Mouse (Mus musculus) gastrocnemius, adult 2 months (tissue): ENCODE results near the gene Tcp11l1. TPM values are rescaled to one million over a fixed set of nuclear protein-coding genes. Genes with fewer than 3 reads are reported as not detected.

Experiments used
- DNase-seq: peaks from one replicate; pipeline ENCODE4 v3.0.0; 2022
- H3K27ac ChIP-seq: fragments of 200-600 bp; 2 replicates; pipeline ENCODE4 v1.8.1; 2022; ENCODE audit warnings: mild to moderate bottlenecking
- H3K4me3 ChIP-seq: fragments of 200-600 bp; 2 replicates; pipeline ENCODE4 v1.8.1; 2022; ENCODE audit warnings: mild to moderate bottlenecking, moderate library complexity
- CTCF ChIP-seq: fragments of 200-600 bp; IDR thresholded peaks from 2 replicates; pipeline ENCODE4 v1.8.1; 2022; ENCODE audit warnings: antibody characterized with exemption, mild to moderate bottlenecking, moderate library complexity
- intact Hi-C: fragments of 180-260 bp; cut with DNase I; formaldehyde crosslinking; loops from one replicate; pipeline ENCODE4 v1.15.1; 2025
- total RNA-seq, 2 experiments: library from RNA; stranded (reverse); gene quantifications; 2 replicates each; pipeline ENCODE4 v1.2.3; 2021

The Tcp11l1 gene
- total RNA-seq, 2 experiments from 2014 or later: 8.6 to 9.2 TPM

DNA sequence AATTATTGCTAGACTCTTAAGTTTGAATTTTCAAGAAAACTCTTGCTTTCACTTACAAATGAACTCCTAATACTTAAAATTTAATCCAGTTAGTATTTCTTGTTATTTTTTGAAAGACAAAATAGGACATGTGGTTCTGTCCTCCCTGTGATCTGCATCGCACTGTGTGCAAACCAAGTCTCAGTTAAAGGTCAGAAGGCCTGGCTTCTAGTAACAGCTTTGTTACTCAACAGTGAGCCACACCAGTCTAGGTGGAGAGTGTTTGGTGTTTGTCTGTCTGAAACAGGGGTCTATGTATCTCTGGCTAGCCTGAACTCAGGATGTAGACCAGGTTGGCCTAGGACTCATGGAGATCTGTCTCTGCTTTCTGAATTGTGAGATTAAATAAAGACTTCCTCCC lies 53.3 kb downstream of the Tcp11l1 start:
- no peak for TF ChIP-seq CTCF
- intact Hi-C loops: no loop called here
- no peak for DNase-seq
- H3K27ac ChIP-seq: no peak overlapping the region
- H3K4me3 ChIP-seq: no peak overlapping the region

DNA sequence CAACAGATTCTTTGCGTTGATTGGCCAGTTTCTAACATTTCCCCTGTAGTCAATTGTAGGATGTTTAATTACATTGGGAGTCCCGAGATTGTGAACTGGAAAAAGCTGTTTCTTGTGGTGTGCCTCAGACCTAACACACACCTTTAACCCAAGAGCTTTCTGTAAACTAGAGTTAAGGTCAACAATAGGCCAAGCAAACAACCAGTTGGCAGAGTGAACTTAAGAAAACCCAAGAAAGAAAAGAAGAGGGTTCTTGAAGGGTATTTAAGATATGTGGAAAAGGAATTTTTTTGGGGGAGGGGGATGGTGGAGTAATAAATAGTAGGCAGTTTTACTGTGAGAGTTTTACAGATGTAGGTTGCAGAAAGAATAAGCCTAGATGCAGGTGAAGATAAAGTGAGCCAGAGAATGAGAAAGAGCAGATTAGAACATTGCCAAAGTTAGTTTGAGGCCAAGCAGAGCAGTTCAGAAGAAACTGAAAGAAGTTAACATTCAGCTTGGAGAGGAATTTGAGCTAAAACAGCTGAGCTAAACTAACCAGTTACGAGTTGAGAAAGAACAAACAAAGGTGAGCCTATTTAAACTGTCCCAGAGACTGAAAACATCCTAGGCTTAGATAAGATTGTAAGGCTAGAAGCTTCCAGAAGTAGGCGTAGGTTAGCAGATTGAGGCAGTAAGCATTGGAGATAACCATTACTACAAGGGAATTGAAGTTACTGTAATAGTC lies 95.8 kb downstream of the Tcp11l1 start:
- intact Hi-C loops: no loop called here
- DNase-seq: no peak
- Histone ChIP-seq H3K4me3 (no peak overlapping the region), H3K27ac (no peak overlapping the region)
- TF ChIP-seq CTCF: no peak

DNA sequence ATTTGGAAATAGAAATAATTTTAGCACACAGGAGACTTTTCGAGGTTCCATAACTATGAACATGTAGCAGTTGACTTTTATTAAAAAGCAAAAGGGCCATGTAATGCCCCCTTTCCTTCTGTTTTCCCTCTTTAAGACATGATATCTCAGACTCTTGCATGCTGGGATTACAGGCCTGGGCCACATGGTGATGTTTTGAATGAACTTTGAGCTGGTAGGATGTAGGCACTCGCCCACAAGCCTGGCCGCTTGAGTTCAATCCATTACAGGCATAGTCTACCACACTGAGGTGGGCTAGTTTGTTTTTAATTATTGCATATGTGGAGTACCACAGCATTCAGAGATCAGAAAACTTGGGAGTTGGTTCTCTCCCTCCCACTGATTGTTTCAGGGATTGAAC lies 97.2 kb downstream of the Tcp11l1 start:
- TF ChIP-seq CTCF: no peak

More for the DNA sequence above, 97.2 kb downstream of the Tcp11l1 start:
- Histone ChIP-seq H3K4me3 (no peak overlapping the region), H3K27ac (no peak overlapping the region)
- no peak for DNase-seq
- intact Hi-C loops: no loop called here

Other genes with a start within 250 kb of the Tcp11l1 start
- gene Hipk3, start 217.7 kb downstream of the Tcp11l1 start, total RNA-seq: 100 to 1,000 TPM; 228 to 267 TPM
- gene Cstf3, start 121.6 kb downstream of the Tcp11l1 start, total RNA-seq: 10 to 100 TPM in 1 of 2 experiments, 1 to 10 TPM in 1; 7.3 to 10.7 TPM
- gene Pin1rt1, start 4.2 kb upstream of the Tcp11l1 start, total RNA-seq: not detected
- 1 to 10 TPM; 1.5 to 1.7 TPM for gene Depdc7, start 30.7 kb upstream of the Tcp11l1 start, total RNA-seq
- 10 to 100 TPM; 53.4 to 64.6 TPM for gene Qser1, start 104.6 kb upstream of the Tcp11l1 start, total RNA-seq
- gene Prrg4, start 137.7 kb upstream of the Tcp11l1 start, total RNA-seq: under 1 TPM; 0.20 to 0.23 TPM
- 1 to 10 TPM; 3.5 to 3.7 TPM for gene Ccdc73, start 155.6 kb upstream of the Tcp11l1 start, total RNA-seq